Mouse (Mus musculus): ENCODE data around the gene S100a11.

GRCm38 (mm10) chr3:93559961-93560360 lies 39.7 kb downstream of the S100a11 start:
- TF ChIP-seq MAX (IDR thresholded peaks at IDR 0.05; ENCODE audit: low read depth) (no peak), POLR2A (IDR thresholded peaks at IDR 0.05; ENCODE audit: insufficient read length, low read depth) (no peak), E2F4 (IDR thresholded peaks at IDR 0.05; ENCODE audit: insufficient read depth) (no peak), MYOG (IDR thresholded peaks at IDR 0.05; ENCODE audit: control insufficient read depth in 1 of 3, insufficient read depth in 1 of 3, insufficient read length in 2 of 3, low read depth in 2 of 3) (no peak), USF1 (IDR thresholded peaks at IDR 0.05; ENCODE audit: low read depth) (no peak)

Data from myocyte (in vitro differentiated cells).